Mouse (Mus musculus): ENCODE measurements around the gene Slc25a28.

GRCm38 (mm10) chr19:43627345-43627744, 47.3 kb downstream of the Slc25a28 start:
- TF ChIP-seq CTCF (IDR thresholded peaks at IDR 0.05; ENCODE audit: insufficient read depth, low read length) (no peak), POLR2A (IDR thresholded peaks at IDR 0.05; ENCODE audit: borderline replicate concordance, extremely low read depth, low read depth, low read length) (no peak)
